Mouse (Mus musculus) Patski (cell line): ENCODE data around the gene Polr3b. TPM values are rescaled to one million over a fixed set of nuclear protein-coding genes. Genes with fewer than 3 reads are reported as not detected.

Experiments used
- ATAC-seq: fragments of 100-300 bp; one replicate; pipeline ENCODE4 v1.8.0; 2021
- CTCF ChIA-PET: fragments of 350-600 bp; sonication (Branson Sonifier 250); formaldehyde crosslinking; loops from one replicate; lab custom pipeline; 2022; ENCODE audit warnings: inconsistent platforms; lab: Charles Lee
- POLR2A ChIA-PET: fragments of 350-600 bp; sonication (Branson Sonifier 250); formaldehyde crosslinking; loops from one replicate; lab custom pipeline; 2022; ENCODE audit warnings: antibody characterized with exemption, inconsistent platforms; lab: Charles Lee
- DNase-seq: peaks from one replicate; pipeline ENCODE4 v3.0.0-alpha.2; 2011; ENCODE audit warnings: low read depth, low spot score
- H3K27me3 ChIP-seq: fragments of 371-371 bp; one replicate; pipeline ENCODE4 v1.5.1; 2021
- CTCF ChIP-seq: fragments of 100-300 bp; IDR thresholded peaks from one replicate; pipeline ENCODE4 v1.5.1; 2021
- in situ Hi-C: fragments of 300-500 bp; cut with MboI; formaldehyde crosslinking; loops from 3 replicates; pipeline ENCODE4 v1.11.1; 2018; ENCODE audit warnings: low pct_unique_long_range_greater_than_20kb, mixed read lengths
- polyA plus RNA-seq: library from polyadenylated mRNA; unstranded; gene quantifications from one replicate; pipeline ENCODE4 v1.2.3, GENCODE M21; 2021

Polr3b gene
- polyA plus RNA-seq, 1 experiment from 2014 or later = 14.3 TPM

GRCm38 (mm10) chr10:84610324-84610723, 11.8 kb upstream of the Polr3b start:
- CTCF ChIA-PET = no interaction called here
- no peak for TF ChIP-seq CTCF
- no peak for ATAC-seq
- in situ Hi-C loops = no loop called here
- no peaks in the 10 kb centered on the region for H3K27me3 ChIP-seq
- POLR2A ChIA-PET = no interaction called here
- DNase-seq = no peak

- DNase-seq (no peak), ATAC-seq (no peak)
- no peaks in the 10 kb centered on the region for H3K27me3 ChIP-seq
- in situ Hi-C loops = no loop called here
- ChIA-PET CTCF (no interaction called here), POLR2A (no interaction called here)
- no peak for TF ChIP-seq CTCF
Observed at GRCm38 (mm10) chr10:84610783-84611182, 11.3 kb upstream of the Polr3b start.

DNA sequence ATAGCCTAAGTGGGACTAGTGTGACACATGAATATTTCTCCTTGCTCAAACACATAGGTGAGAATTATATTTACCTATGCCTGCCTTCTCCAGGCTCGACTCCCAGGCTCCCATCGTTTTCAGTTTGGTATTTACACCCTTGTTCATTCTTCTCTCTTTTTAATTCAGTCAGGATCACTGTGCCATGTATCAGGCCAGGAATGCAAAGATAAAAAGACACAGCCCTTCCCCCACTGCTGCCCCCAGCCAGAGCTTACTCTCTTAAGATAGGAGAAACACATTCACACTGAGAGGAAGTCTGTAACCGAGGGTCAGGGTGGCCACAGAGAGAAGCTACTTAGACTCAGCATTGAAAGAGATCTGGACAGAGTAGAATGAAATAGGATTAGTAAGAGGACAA, 10.4 kb upstream of the Polr3b start:
- TF ChIP-seq CTCF = no peak
- H3K27me3 ChIP-seq = no peaks in the 10 kb centered on the region
- no peak for DNase-seq
- ChIA-PET CTCF (interaction anchor here (1.4 kb wide), 1 partner anchor 8 kb away, joined by 5 read pairs; no protein-coding TSS in a partner anchor), POLR2A (no interaction called here)
- in situ Hi-C loops = no loop called here
- no peak for ATAC-seq

GRCm38 (mm10) chr10:84612281-84612680, 9.8 kb upstream of the Polr3b start:
- in situ Hi-C loops = no loop called here
- ChIA-PET CTCF (interaction anchor here (1.1 to 1.4 kb wide), 3 partner anchors 9 to 98 kb away, joined by 3 to 5 read pairs (median 5); no protein-coding TSS in a partner anchor), POLR2A (no interaction called here)
- H3K27me3 ChIP-seq = no peaks in the 10 kb centered on the region
- DNase-seq (no peak), ATAC-seq (no peak)
- TF ChIP-seq CTCF = no peak

GRCm38 (mm10) chr10:84613366-84613765, 8.7 kb upstream of the Polr3b start:
- ATAC-seq (no peak), DNase-seq (no peak)
- CTCF ChIA-PET = interaction anchor here (1.1 to 1.2 kb wide), 2 partner anchors 11 to 99 kb away, joined by 3 to 5 read pairs; no protein-coding TSS in a partner anchor
- no peaks in the 10 kb centered on the region for H3K27me3 ChIP-seq
- no peak for TF ChIP-seq CTCF
- in situ Hi-C loops = no loop called here
- POLR2A ChIA-PET = no interaction called here

DNA sequence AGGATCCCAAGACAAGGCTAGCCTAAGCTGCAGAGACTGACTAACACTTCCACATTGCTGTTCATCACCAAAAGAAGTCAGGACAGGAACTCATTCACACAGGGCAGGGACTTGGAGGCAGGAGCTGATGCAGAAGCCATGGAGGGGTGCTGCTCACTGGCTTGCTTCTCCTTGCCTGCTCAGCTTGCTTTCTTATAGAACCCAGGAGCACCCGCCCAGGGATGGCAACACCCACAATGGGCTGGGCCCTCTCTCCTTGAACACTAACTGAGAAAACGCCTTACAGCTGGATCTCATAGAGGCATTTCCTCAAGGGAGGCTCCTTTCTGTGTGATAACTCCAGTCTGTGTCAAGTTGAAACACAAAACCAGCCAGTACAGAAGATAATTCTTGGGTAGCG, 7.0 kb upstream of the Polr3b start:
- no peak for DNase-seq
- ChIA-PET CTCF (interaction anchor here (1.2 kb wide), 1 partner anchor 94 kb away, joined by 3 read pairs; no protein-coding TSS in a partner anchor), POLR2A (interaction anchor here (0.6 kb wide), 1 partner anchor 16 kb away, joined by 6 read pairs; no protein-coding TSS in a partner anchor)
- in situ Hi-C loops = no loop called here
- no peak for ATAC-seq
- no peak for TF ChIP-seq CTCF
- H3K27me3 ChIP-seq = no peaks in the 10 kb centered on the region

- H3K27me3 ChIP-seq = no peaks in the 10 kb centered on the region
- ChIA-PET POLR2A (interaction anchor here (0.6 to 0.7 kb wide), 2 partner anchors 16 to 117 kb away, joined by 3 to 6 read pairs; no protein-coding TSS in a partner anchor), CTCF (interaction anchor here (1.5 to 2.3 kb wide), 4 partner anchors 10 to 119 kb away, joined by 3 to 12 read pairs (median 6); no protein-coding TSS in a partner anchor)
- in situ Hi-C loops = loop anchor here (5.0 kb wide), 1 partner anchor 114 kb away; no protein-coding TSS in a partner anchor
- DNase-seq (no peak), ATAC-seq (no peak)
- TF ChIP-seq CTCF = peak; percentile 65
Observed at GRCm38 (mm10) chr10:84631182-84631581, 9.1 kb downstream of the Polr3b start.

DNA sequence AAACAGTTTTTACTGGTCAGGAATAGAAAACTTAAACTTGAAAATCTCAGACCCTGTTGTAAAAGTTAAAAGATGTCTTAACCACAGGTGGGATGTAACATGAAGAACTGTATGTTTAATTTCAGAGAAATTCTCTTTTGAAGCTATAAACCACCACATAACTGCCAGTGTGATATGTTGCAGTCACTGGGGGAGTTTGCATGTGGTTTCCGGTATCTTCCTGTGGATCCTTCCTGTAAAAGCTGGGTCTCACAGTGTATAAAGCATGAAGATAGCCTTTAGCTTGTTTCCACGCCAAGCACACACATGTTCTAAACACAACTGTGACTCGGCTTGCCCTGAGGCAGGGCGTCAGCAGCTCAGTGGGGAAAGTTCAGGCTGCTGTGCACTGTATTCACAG, 9.9 kb downstream of the Polr3b start:
- no peaks in the 10 kb centered on the region for H3K27me3 ChIP-seq
- DNase-seq = no peak
- ATAC-seq = no peak
- no peak for TF ChIP-seq CTCF
- ChIA-PET CTCF (interaction anchor here (1.5 to 2.3 kb wide), 4 partner anchors 9 to 120 kb away, joined by 3 to 12 read pairs (median 6); no protein-coding TSS in a partner anchor), POLR2A (no interaction called here)
- in situ Hi-C loops = loop anchor here (5.0 kb wide), 1 partner anchor 115 kb away; no protein-coding TSS in a partner anchor

DNA sequence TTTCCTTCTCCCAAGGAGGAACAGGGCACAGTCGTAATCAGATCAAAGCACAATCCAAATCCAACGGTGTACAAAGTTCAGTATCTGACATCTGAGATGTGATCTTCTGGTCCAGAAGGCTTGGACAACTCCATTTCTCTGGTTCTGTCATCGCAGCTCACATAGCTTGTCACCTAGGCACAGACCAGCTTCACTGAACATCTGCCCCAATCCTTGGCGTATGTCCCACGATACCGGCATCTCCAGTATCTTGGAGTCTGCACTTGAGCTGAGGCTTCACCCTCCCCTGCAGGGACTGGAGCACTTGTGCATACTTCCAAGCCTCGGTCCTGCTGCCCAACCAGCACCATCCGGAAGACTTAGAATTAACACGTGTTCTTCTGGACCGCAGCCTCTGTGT, 14.6 kb downstream of the Polr3b start:
- ChIA-PET CTCF (interaction anchor here (1.6 kb wide), 1 partner anchor 11 kb away, joined by 3 read pairs; no protein-coding TSS in a partner anchor), POLR2A (interaction anchor here (0.5 kb wide), 1 partner anchor 396 kb away, joined by 7 read pairs; no protein-coding TSS in a partner anchor)
- ATAC-seq (no peak), DNase-seq (no peak)
- in situ Hi-C loops = loop anchor here (5.0 kb wide), 1 partner anchor 814 kb away; no protein-coding TSS in a partner anchor
- H3K27me3 ChIP-seq = no peaks in the 10 kb centered on the region
- no peak for TF ChIP-seq CTCF

DNA sequence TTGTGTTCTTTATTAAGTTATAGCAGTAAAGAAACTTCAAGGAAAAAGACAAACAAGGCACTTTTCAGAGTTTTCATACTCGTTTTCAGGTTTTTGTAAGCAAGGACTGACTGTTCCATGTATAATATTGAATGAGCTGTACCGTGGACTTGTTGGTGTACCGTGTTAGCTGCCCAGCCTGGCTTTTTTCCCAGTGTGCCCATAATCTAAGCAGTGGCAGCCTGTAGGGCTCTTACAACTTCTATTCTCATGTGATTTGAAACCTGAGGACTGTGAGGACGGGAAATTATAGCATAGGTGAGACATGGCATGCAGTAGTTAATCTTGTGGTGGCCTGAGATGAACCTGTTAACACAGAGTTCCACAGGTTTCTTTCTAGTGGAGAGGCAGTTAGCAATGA, 16.3 kb downstream of the Polr3b start:
- CTCF ChIA-PET = interaction anchor here (1.0 kb wide), 1 partner anchor 123 kb away, joined by 3 read pairs; no protein-coding TSS in a partner anchor
- ATAC-seq (no peak), DNase-seq (no peak)
- no peak for TF ChIP-seq CTCF
- no peaks in the 10 kb centered on the region for H3K27me3 ChIP-seq
- in situ Hi-C loops = loop anchor here (5.0 kb wide), 1 partner anchor 816 kb away; no protein-coding TSS in a partner anchor
- POLR2A ChIA-PET = no interaction called here
